Mouse (Mus musculus): ENCODE results near the gene Mup22. TPM values are rescaled to one million over a fixed set of nuclear protein-coding genes. Genes with fewer than 3 reads are reported as not detected.

Mup22 gene
- polyA plus RNA-seq (2014; fragmentation: Illumina TruSeq; extraction: RNeasy Lipid Tissue Mini Kit (QIAGEN cat#74804); ENCODE audit: low read depth, low replicate concordance) = 10.4 TPM

DNA sequence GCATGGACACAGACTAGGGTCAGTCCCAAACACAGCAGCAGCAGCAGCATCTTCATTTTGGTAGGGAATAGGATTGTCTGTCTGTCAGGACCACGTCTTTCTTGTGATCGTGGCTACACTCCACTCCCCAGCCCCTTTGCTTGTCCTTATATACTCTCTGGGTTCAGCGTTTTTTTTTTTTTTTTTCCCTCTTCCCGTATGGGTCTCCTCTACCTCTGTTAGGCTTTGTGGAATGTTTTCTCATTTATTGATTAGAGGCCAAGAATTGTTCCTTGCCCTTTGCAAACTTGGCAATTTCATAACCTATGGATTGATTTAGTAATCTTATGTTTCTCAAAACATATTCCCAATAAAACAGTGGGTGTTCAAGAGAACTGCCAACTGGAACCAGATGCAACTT, at the start of gene Mup22:
Mup22 (minus strand) TSS at position 101 of the 400 bp plus-strand sequence.

Other genes with a start within 250 kb of the Mup22 start
- gene Mup10, start 239.3 kb downstream of the Mup22 start, polyA plus RNA-seq (2014; fragmentation: Illumina TruSeq; extraction: RNeasy Lipid Tissue Mini Kit (QIAGEN cat#74804); ENCODE audit: low read depth, low replicate concordance) = not detected
- 4.5 TPM for gene Mup11, start 159.1 kb downstream of the Mup22 start, polyA plus RNA-seq (2014; fragmentation: Illumina TruSeq; extraction: RNeasy Lipid Tissue Mini Kit (QIAGEN cat#74804); ENCODE audit: low read depth, low replicate concordance)
- gene Mup12, start 80.1 kb downstream of the Mup22 start, polyA plus RNA-seq (2014; fragmentation: Illumina TruSeq; extraction: RNeasy Lipid Tissue Mini Kit (QIAGEN cat#74804); ENCODE audit: low read depth, low replicate concordance) = not detected

Data from heart, adult 10 weeks (tissue).